Mouse (Mus musculus) urinary bladder, adult 2 months (tissue): ENCODE data around the gene Ntn1. TPM values are rescaled to one million over a fixed set of nuclear protein-coding genes. Genes with fewer than 3 reads are reported as not detected.

Source experiments
- DNase-seq: peaks from one replicate; pipeline ENCODE4 v3.0.0; 2022; ENCODE audit warnings: low spot score
- polyA plus RNA-seq: library from polyadenylated mRNA; depleted of rRNA; stranded (reverse); fragments of >200 nt; gene quantifications from 2 replicates; pipeline ENCODE4 v1.2.3, GENCODE M21; 2012; rRNA removed

The Ntn1 gene
- polyA plus RNA-seq = 17.7 and 25.2 TPM in 2 replicates

DNA sequence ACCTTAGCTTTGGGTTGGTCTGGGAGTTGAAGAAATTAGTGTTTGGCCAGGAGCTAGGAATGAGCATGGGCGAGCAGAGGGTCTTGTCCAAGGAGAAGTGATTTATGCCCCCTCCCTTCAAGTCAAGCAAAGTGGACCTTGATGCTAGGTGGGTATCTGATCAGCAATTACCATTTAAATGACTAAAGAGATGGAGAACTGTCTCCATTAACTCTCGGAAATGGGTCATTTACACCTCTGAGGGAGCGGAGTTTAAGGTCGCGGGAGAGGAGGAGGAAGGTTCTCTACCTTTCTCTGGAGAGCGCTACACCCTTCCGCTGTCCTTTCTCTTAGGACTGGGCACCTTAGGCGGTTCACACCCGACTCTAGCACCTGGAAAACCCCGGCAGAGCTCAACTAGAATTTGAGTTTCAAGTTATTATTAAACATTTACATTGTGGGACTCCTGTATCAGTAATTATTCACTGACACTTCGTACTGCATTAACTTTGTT lies at the start of gene Ntn1:
TSS of gene Ntn1 (minus strand) at position 97 of the 493 bp plus-strand sequence.
- DNase-seq = no peak

DNA sequence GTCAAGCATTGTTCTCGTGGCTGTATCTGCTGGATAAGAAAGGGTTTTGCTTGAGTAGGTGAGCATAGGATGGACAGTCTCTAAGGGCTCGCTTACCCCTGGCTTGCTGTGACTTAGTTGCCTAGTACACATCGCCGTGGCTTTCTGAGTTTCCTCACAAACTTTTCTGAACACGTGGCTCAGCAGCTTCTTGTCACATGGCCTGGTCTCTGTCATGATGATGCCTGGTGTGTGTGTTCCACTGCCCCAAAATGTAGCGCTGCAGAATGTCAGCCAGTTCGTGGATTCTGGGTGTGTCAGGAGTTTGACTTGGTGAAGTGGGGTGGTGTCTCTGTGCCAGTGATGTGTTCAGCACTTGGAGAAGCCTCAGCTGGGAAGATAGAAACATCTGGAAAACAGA lies 47.7 kb upstream of the Ntn1 start:
- DNase-seq = no peak

DNA sequence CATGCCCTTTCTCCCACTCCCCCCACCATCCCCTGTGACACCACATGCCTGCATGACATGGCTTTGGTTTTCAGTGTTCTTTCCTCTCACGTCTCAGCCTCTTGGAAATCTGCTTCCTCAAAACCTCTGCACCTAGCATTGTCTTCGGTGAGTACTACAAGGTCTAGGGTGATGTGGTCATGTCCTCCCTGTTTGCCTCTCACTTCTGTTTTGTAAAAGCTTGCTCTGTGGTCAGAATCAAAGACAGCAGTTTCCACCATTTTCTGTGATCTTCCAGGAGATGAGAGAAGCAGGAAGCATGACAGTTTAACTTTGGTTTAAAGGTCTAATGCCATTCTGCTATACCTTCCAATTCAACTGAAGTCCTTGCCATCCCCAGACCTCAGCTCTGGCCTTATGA lies 46.6 kb upstream of the Ntn1 start:
- no peak for DNase-seq

DNA sequence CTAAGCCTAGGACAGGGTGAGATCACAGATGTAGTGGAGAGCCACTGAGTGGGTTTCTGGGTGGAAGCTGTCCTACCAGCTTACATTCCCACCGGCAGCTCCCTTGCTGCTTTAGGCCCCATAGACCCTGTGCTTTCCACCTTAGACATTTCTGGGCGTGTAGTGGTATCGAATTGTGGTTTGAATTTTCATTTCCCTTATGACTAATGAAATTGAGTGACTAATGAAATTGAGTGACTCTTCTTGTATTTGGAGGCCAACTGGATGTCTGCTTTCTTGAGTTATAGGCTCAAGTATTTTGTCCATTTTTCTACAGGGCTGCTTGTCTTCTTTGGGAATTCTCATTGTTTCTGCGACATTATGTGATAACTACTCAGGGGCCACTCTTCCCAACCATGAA lies 45.9 kb upstream of the Ntn1 start:
- no peak for DNase-seq

DNA sequence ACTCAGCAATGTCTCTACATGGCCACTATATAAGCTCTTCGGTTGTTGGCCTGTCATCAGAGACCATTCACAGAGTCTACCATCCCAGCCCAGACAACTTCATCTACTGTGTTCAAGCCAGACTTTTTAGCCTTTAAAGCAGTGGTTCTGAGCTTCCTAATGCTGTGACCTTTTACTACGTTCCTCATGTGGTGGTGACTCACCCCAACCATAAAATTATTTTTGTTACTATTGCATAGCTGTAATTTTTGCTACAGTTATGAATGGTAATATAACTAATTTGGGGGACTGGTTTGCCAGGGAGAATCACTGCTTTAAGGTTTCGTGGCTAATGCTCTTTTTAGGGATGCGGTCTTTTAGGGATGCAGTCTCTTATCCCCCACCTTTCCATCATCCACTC lies 45.3 kb upstream of the Ntn1 start:
- no peak for DNase-seq

DNA sequence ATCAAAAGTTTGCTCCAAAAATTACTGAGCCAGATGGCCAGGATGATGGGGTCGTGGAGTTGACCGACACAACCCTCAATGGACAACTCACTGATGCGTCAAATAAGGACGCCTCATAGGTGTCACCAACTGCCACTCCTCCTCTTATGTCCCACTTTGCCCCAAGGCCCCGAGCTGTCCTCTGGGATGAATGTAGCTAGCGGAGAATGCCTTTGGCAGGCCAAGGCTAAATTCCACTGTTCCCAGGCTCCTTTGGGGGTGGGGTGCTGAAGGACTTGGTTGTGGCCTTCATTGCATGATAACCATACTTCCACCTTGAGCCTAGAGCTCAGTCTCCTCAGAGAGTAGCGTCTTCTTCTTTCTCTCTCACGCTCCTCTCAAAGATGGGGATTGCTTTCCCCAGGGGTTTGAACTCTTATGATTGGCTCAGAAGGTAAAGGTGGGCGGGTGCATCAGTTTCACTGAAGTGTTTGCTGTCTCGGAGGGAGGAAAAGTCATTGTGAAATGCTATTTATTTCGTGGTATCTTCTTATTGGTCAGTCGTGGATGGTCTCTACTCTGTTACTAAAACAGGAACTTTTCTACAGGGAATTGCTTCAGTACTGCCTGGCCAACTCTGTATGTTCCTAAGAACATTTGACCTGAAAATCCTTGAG lies 42.5 kb upstream of the Ntn1 start:
- no peak for DNase-seq

DNA sequence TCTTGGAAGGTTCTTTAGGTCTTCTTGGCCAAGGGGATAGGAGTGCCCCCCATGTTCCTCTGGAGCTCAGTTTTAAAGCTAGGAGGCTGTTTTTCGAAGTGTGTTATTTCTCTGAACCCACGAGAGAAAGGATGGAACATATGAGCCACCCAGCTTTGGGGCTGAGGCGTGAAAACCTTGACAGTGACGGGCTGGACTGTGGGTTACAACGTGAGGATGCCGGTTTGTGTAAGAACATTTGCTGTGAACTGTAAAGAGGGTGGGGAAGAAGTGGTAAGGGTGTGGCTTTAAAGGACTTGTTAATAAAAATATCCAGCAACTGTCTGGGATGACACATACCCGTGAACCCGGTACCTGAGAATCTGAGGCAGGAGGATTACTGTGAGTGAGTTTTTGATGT lies 41.7 kb upstream of the Ntn1 start:
- no peak for DNase-seq

DNA sequence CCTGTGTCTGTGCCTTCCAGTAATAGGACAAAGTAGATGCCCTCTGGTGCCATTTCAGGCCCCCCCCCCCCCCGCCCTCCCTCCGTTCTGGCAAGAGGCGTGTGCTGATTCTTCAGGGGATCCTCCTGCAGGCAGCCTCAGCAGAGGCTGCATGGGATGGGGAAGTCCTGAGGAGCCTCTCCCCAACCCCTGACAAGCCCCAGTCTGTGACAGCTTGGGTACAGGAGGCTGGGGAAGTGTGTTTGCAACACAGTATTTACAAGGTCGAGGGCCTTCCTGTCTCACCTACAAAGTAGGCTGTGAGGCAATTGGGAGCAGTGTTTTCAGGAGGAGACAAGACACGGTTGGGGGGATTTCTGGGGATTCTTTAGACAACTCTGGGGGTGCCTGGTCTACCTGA lies 40.3 kb upstream of the Ntn1 start:
- no peak for DNase-seq

DNA sequence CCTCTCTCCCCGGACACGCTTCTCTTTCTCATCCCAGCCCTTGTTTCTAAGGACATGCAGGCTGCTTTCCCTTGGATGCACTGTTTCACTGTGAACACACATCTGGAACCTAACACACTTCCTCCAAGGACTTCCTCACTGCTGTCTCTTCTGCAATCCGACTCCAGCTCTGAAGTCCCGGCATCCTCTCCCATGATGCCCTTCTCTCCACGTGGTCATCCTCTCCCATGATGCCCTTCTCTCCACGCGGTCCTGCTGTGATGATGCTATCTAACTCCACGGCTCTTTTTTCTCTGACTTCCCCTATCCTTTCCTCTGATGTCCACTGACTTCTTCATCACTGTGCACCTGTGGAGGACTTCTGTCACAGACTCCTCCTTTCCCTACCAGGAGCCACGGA lies 39.5 kb upstream of the Ntn1 start:
- DNase-seq = no peak

DNA sequence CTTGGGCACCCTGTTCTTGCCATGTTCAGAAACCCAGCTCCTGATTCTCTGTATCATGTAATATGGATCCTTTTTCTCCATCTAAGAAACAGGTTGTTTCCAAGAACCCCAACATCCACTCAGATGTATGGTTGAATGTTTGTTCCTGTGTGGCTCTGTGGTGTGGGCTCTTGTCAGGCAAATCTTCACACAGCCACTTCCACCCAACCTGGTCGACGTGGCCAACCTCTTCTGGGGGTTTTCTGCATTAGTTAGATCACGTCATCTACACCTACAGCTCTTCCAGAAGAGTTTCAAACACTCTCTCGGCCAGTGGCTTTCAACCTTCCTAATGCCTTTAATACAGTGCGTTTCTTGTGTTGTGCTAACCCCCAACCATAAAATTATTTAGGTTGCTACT lies 35.8 kb upstream of the Ntn1 start:
- DNase-seq = no peak

DNA sequence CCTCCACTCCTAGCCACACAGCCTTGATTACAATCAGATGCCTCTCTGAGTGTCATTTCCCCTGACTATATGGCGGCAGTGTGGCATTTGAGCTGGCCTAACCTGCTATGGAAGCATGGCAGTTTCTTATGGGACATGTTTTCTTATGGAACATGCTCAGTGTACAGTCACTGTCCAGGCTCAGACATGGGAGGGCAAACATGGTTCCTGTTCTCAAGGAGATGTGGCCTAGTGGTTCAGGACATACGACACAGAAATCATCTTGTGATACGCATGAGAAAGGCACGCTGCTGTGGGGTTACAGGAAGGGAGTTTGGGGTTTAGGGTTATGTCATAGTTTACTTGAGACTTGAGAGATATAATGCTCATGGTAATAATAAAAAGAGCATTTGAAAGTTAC lies 35.0 kb upstream of the Ntn1 start:
- DNase-seq = no peak

DNA sequence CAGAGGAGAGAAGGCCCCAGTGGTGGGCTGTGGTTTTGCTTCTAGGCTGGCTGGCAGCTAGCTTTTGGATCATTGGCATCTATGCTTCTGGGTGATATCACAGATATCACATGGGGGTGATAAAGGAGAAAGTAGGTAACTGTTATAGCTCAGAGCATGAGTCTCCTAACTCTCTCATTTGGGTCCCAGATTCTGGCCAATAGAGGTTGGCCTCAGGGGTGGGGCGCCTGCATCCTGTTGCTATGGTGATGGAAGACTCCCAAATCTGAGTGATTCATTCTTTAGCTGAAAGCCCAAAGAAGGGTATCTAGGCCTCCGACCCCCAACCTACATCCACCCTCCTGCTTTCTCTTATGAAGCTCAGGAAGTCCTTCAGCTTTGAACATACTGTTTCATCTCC lies 34.1 kb upstream of the Ntn1 start:
- no peak for DNase-seq

DNA sequence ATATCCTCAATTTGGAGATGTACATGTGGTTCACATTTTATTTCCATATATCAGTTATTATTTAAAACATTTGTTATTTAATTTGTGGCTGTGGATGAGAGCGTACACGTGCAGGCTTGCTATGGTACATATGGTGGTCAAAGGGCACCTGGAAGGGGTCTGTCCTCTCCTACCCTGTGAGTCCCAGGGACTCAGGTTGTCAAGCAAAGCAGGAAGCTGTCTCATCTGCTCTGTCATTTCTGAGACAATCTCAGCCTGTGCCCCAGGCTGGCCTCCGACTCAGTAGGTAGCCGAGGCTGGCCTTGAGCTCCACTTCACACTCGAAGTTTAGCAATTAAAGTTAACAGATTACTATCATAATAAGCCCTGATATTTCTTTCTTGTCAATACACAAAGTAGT lies 32.9 kb upstream of the Ntn1 start:
- DNase-seq = no peak

DNA sequence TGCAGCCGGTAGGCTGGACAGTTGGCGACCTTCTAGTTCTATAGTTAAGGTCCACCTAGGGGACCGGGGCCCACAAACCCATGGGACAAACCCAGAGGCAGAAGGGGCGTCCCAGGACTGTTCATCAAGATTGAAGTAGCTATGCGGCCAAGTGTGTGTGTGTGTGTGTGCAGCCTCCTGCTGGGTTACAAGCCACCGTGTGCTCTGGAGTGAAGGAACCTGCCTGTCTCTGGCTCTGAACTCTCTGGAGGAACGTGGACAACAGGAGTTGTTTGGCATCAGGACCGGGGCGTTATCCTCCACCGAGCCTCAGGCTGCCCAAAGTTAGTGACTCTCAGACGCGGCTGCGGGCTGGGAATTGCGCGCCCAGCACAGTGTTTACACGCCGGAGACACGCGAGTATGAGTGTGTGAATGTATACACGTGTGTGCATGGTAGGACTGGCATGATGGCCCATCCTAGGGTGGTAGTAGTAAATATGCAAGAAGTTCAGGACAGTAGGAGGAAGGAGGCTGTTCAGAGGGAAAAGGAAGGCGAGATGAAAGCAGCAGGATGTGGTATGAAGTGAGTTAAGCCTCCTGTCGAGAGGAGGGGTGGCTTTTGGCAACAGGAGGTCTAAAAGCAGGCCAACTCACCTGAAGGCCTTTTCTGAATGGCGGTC lies 31.9 kb upstream of the Ntn1 start:
- DNase-seq = no peak

DNA sequence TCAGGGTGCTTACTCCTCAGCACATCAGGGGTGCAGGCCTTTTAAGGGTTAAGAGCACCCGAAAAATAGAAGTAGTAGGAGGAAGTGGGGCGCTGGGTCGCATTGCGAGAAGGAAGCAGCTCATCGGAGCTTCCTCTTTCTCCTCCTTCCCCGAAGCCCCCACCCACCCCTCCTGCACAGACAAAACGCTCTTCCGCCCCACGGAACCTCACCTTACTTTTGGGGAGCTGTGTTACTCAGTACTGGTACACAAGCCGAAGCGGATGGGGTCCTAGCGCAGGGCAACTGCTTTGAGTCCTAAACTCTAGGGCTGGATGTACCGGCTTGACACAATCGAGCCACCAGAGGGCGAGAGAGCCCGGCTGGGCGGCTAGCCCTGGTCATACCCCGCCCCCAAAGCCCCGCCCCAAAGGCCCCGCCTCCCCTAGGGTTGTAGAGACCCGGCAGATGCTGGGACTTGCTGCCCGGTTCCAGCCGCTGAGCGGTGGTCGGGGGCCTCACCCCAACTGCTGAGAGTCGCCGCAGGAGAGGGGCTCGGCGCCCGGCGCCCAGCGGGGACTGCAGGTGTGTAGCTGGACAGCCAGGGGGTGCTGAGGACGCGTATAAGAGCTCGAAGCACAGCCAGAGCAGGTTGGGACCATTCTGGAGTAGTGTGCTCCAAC lies 31.2 kb upstream of the Ntn1 start, which contains the start of gene Pik3r5:
TSS of gene Pik3r5 (plus strand) at position 423 of the 662 bp plus-strand sequence.
- DNase-seq = peak; percentile 53

DNA sequence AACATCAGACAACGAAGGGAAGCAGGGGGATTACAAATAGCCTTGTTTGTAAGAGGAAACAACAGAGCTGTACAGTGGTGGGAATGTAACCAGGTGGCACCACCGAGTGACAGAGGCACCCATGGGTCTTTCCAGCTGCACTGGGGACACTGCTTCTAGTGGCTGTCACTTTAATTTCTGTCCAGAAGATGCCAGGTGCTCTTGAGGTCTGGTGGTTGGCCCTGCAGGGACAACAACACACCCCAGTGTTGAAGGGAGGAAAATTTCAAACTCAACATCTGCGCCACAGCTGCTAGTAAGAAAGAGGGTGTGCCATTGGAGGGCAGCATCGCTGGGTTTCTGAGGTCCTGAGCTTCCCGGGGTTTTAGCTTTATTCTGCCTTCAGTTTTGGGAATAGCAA lies 30.0 kb upstream of the Ntn1 start:
- DNase-seq = no peak

DNA sequence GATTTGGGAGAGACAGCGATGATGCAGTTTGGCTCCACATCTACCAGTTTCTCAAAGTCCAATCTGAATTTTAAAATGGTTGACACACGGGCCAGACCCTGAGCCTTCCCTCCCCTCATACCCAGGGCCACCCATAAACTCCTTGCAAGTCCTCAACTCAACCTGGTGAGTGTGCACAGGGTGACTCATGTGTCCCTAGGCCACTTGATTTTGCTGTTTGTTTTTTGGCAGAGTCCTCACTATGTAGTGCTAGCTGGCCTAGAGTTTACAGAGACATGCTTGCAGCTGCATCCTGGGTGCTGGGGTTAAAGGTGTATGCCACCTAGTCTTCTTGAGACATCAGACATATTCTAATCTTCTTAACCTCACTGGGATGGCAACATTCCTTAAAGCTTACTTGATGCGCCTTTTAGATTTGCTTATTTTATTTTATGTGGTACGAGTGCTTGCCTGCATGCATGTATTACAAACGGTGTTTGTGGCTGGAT lies 26.5 kb upstream of the Ntn1 start:
- DNase-seq = no peak

DNA sequence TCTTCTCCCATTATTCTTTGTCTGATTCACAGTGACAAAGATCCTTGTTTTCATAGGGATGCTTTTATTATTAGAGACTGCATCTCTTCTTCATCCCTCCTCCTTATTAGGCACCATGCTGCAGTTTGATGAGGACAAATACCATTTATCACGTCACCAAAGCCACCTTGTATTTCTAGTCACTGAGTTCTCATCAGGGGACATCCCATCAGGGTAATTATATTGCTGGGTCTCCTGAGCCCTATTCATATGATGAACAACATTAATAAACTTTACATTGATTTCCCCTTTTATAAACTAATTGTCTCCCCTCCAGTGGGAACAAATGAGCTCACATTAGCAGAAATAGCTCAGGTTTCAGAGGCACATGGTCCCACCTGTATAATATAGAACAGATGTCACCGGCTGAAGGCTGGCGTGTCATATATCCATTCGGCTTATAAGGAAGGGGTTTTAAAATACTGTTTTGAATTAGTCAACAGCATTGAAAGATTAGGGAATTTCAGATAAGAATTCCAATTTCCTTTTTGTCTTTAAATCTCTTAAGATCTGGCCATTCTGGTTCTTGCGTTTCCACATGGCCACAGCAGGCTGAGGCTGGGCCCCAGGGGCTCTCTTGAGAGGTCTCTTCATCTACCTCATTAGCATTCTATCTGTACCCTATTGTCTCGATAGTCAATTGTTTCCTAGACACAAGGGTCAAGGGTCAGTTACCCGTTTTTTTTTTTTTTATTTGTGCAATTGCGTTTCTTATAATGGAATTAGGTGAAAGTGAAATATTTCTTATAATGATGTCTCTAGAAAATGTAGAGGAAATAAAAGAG lies 25.1 kb upstream of the Ntn1 start:
- DNase-seq = no peak

DNA sequence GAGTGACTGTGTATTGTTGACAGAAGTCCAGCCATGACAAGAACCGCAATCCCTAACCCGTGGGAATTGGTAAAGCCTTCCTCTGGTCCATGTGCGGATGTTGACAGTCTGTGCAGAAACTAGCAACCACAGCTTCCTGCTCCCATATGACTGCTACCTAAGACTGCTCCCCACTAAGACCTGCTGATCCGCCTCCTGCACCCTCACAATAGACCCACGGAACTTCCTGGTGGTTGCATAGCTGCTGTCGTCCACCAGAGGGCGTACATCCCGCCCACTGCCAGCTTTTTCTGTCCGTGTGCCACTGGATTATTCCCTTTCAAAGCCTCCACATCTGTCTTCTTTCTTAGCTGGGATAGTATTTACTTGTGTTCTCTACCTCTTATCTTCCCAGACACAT lies 17.2 kb upstream of the Ntn1 start:
- DNase-seq = no peak

DNA sequence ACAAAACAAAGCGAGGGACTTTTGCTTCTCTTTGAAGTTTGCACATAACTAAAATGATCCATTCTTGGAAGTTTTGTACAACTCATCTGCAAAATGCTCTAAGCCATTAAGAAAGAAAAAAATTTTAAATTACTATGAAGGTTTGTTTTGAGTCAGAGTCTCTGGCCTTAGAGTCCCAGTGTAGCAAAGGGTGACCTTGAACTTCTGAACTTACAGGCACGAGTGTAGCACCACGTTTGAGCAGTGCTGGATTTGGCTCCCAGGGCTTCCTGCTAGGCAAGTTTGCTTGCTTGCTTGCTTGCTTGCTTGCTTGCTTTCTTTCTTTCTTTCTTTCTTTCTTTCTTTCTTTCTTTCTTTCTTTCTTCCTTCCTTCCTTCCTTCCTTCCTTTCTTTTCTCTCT lies 16.4 kb upstream of the Ntn1 start:
- no peak for DNase-seq

DNA sequence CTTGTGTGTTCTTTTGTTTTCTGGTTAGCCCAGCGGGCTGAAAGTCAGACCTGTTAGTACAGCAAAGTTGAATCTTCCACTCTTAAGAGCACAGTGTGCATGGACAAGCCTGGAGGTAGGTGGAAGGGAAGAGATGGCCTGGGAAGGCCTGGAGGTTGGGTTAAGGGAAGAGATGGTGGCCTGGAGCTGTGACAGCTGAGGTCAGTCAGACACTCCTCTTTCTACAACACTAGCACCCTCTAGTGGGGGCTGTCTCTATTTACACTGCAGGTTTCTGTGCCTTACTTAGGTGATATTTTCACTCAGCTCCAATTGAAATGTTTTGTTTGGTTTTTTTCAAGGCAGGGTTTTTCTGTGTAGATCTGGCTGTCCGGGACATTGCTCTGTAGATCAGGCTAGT lies 7.5 kb upstream of the Ntn1 start:
- DNase-seq = no peak
